Mouse (Mus musculus) monocyte, adult 2 months (primary cell): Measurements from ENCODE around the gene Zer1.

Source experiments
- DNase-seq, 2 experiments: peaks; one replicate each; pipeline ENCODE4 v3.0.0; 2022; ENCODE audit warnings: low spot score in 2 of 2, low read depth in 1 of 2

Gene Zer1

DNA sequence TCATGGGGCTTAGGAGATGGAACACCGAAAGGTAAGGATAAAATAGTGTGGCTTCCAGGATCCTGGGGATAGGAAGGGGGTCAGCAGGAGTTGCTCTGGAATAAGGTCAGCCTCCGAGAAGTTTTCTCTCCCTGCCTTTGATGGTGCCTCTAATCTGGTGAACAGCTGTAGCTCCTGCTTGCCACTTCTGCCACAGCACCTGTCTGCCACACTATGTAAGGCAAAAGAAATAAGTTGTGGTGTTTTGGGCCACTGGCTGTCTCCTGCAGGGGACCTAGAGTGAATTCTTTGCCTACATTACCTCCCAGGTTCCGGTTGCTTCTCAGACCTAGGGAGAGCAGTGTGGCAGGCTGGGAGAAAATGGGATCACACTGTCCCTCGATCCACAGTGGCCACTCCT lies 45.6 kb downstream of the Zer1 start:
- no peak for DNase-seq

DNA sequence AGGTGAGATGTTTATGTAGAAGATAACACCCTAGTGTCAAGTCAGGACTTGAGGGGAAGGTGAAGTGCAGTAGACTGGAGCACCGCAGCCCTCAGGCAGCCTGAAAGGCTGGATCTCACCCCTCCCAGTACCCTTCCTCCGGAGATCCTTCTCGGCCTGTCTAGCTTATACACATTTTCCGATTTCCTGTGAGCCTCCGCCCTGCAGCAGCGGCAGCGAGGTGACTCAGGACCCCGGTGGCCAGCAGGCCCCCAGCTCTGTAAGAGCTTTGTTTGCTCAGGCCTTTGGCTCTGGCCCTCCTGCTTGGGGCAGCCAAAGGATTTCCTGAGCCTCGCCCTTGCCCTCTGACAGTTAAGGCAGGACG lies 46.1 kb downstream of the Zer1 start:
- no peak for DNase-seq

DNA sequence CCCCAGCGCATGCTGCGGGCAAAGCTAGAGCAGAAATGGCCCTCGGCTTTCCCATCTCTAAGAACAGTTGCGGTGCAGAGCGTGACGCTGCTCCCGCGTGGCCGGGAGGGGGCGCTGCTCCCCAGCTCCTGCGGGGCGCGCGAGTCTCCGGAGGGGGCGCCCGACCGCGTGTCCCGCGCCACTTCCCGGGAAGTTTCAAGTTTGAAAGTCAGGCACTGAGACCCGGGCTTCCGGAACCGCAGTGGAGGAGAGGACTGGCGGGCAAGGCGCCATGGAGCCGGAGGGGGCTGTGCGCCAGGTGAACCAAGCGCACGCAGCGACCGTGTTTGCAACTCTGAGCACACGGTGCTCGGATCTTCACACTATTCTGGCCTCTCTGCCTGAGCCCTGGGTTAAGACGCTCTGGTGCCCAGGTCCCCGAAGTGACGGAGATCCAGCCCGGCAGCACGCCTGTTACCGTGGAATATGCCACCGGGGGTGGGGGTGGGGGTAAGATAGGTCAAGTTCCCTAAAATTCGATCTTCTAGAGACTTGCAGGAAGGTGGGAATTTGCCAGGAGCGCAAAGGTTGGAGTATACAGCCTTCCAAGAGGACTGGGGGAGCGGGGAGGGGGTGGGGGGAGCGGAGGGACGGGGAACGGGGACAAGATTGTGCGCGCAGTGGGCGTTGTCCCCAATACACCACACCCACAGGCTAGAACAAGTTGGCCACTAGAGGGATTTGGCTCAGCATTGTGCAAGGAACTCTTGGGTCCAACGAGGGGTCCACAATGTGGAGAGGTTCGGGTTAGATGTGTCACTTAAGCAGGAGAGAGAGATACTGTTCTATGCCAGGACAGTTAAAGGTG lies 46.7 kb downstream of the Zer1 start, which contains the start of gene Pkn3:
Gene Pkn3 (plus strand): TSS at position 183 of the 847 bp plus-strand sequence.
- DNase-seq = peak; percentile 62 to 76

DNA sequence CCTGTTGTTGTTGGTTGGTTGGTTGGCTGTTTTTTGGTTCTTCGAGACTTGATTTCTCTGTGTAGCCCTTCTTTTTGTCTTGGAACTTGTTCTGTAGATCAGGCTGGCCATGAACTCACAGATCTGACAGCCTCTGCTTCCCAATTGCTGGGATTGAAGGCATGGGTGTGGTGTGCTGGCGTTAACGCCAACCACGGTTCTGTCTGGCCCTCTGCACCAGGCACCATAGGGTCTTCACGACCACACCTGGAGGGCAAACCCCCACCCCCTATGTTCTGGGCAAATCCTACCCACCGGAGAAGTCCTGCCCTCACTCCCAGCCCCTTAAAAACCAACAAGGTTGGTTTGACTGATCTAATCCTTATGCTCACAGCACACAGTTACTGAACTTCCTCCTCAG lies 47.4 kb downstream of the Zer1 start:
- DNase-seq = no peak

DNA sequence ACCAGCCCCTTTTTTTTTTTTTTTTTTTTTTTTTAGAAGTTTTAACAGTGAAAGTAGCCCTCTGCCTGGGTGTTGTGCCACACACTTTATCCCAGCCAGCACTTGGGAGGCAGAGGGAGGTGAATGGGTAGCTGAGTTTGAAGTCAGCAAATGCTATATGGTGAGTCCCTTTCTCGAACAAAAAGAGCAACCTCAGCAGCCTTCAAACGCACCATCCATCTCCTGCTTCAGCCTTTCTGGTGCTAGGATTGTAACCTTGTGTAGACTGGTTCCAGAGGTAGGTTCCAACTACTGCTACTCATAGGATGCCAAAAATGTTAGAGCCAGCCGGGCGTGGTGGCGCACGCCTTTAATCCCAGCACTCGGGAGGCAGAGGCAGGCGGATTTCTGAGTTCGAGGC lies 47.9 kb downstream of the Zer1 start:
- DNase-seq = no peak

DNA sequence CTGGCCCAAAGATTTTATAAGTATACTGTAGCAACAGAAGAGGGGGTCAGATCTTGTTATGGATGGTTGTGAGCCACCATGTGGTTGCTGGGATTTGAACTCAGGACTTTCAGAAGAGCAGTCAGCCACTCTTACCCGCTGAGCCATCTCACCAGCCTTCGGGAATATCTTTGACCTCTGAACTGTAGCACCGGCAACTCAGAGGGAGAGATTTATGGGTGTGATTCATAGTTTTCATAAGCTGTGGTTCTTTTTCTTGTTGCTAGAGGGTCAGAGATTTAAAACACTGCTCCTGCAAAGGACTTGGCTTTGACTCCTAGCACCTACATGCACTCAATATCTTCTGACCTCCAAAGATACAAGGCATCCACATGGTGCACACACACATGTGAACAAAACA lies 48.8 kb downstream of the Zer1 start:
- no peak for DNase-seq

DNA sequence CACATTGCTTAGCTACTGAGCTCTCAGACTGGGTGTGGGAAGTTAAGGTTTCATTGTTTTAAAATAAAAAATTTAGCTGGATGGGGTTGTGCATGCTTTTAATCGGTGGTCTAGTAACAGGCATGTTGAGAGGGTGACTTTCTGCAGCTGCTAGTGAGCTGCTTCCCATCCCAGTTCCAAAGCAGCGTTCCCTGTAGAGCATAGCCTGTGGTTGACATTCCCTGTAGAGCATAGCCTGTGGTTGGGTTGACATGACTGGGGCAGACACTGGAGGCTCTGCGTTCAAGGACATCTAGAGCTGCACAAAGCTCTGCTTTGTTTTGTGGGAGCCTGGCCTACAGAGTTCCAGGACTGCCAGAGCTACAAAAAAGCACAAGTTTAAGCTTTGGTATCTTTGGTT lies 51.1 kb downstream of the Zer1 start:
- DNase-seq = no peak

DNA sequence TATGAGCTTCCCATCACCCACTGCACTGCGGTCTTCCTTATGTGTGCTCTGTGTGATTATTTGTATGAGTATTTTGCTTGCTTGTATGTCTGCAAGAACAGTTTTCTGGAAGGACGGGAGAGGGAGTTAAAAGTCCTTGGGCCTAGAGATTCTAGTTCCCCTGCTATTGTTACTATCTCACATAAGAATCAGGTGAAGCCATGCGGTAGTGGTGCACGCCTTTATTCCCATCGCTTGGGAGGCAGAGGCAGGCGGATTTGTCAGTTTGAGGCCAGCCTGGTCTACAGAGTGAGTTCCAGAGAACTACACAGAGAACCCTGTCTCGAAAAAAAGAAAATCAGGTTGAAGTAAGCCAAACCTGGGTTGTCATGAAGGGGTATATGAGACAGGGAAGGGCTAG lies 51.5 kb downstream of the Zer1 start:
- DNase-seq = no peak

DNA sequence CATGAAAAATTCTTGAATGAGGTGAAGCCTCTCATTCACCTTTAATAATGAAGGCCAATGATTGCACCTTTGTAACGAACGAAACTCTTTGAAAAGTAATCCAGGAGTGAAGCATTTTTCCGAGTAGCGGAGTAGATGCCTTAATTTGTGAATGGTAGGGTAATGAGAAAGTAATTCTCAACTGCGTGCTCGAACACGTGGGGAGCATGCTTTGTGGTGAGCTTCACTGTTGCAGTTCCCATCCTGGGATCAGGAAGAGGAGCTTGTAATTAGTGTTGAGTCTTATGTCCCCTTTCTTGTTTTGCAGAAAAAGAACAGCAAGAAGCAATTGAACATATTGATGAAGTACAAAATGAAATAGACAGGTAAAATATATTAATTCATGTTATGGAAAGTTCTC lies 56.4 kb downstream of the Zer1 start:
- DNase-seq = no peak

DNA sequence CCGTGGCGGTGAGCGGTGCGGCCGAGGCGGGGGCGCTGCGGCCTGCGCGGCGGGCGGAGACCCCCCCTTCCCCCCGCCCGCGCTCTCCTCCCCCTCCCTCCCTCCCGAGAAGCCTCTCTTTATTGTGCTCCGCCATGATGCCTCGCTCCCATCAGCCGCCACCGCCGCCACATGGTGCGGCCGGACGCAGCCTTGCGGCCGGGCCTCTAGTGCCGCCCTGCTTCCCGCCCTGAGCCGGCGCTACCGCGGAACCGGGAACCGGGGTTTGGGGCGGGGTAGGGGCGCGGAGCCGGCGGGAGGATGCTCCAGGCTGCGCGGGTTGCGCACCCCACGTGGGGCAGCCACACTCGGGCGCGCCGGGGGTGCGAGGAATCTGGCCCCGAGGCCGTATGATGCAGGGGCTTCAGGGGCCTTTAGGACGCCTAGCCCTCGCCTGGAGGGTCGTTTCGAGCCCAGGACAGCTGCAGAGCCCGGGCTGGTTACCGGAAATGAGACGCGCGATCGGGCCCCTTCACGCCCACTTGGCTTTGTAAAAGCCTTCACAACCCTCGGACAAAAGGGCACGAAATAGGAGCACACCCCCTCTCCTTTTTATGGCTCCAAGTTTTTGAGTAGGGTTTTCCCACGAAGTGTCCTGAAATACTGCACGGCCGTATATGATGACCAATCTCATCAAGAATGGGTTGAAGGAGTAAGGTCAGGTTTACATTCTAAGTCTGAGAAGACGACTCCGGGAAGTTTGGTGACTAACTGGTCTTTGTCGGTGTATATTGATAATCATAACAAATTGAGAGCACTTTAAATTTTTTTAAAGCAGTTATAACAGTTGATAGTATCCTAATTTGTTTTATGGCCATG lies 57.1 kb downstream of the Zer1 start:
- DNase-seq = no peak

DNA sequence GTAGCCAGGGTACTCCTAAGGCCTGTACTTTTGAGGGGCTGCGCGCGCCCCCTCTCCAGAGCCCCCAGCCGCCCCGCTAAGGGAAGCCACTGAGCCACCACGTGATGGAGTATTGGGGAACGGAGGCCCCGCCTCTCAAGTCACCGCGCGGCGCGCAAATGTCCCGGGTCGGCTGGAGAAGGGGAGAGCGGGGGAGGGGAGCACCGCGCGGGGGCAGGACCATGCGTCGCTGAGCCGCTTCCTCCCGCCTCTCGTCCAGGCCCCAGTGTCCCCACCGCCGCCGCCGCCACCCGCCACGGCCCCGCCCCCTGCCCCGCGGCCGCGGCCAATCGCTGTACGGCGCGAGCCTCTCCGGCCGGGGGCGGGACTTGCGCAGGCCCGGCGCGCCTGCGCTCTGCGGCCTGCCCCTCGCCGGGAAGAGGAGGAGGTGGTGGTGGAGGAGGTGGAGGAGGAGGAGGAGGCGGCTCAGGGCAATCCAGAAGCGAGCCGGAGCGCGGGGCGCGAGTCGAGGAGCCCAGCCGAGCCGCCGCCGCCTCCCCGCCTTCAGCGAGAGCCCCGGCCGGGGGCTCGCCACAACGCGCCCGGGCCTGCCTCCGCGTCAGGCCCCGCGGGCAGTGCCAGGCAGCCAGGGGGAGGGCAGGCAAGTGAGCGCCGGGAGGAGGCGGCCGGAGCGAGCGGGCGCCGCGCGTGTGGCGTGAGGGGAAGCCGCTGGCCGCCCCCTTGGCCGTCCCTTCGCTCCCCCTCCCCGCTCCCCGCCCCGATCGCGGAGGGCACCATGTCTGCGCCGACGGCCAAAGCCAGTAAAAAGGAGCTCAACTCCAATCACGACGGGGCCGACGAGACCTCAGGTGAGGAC lies 58.1 kb downstream of the Zer1 start:
- peak; percentile 81 to 86 for DNase-seq

DNA sequence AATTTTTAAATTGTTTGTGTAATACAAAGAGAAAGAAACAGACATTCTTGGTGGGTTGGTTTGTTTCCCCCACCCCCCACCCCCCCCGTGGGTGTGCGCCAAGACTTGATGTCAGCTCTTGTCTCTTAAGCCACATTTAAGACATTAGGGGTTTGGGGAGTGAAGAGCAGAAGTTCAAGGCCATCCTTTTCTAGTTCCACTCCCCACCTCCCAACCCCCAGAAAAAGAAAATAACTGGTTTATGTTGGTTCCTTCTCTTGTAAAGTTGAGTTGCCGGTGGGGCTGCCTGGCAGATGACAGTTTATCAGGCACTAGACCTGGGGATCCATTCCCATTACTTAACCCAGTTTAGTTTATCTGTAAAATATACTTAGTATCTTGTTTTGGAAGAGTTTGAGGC lies 60.1 kb downstream of the Zer1 start:
- no peak for DNase-seq

DNA sequence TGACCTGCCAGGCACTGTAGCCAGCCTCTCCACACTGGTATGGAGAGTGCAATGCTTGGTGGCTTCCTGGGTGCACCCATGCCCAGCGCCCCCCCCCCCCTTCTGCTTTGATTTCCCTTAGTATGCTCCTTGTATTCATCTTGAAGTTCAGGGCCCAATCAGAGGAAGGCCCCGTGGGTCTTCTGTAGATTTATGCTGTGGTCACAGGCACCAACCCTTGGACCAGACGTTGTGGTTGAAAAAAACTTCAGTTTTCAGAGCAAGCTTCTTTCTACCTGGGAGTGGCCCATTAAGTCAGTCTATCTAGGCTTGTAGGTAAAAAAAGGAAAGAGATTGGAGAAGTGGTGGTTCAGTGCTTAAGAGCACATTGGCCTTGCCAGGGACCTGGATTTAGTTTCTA lies 60.6 kb downstream of the Zer1 start:
- no peak for DNase-seq

DNA sequence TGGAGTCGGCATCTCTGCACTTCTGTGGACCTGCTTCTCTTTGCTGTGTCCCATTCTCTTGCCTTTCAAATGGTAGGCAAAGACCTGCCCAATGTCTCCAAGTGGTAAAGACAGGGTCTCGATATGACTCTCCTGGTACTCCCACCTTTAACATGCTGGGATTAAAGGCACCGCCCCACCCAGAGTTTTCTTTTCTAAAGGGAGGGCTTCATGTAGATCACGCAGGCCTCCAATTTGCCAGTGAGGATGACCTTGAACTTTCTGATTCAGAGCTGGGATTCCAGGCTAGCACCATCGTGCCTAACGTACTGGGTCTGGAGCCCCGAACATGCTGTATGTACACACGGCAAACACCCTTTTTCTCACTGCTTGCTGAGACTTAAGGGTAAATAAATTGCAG lies 61.1 kb downstream of the Zer1 start:
- no peak for DNase-seq

DNA sequence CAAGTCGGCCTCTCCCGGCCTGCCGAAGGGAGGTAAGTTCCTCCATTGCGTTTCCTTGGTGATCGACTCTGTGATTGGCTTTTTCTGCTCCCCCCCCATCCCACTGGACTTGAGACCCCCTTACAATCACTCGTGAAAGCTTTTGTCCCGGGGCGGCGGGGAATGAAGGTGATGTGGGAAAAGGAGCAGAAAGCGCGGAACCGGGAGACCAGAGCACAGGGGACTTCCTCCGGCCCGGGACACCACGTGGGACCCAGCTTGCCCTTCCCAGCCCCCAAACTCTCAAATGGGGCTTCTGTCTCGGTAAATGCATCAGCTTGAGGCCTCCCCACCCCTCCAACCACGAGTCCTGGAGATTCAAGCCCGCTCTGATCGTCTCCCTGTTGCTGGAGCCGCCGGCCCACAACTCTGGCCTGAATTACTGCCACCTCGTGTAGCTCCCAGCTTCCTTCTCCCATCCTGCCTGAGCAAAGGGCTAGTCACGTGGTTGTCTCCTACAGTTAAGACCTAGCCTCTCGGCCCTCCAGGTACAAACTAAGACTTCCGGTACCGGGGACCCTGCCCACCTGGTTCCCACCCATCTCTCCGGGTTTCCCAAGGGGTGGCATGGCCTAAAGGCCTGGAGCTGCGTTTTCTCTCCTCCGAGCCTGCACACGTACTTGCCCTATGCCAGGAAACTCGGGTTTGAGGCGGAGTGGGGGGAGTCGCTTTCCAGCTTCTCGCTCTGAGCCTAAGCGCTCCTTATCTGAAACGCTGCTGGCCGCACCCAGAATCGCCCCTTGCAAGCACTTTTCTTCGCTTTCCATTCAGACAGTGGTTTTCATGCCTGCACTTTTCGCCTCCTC lies 61.9 kb downstream of the Zer1 start:
- no peak for DNase-seq

DNA sequence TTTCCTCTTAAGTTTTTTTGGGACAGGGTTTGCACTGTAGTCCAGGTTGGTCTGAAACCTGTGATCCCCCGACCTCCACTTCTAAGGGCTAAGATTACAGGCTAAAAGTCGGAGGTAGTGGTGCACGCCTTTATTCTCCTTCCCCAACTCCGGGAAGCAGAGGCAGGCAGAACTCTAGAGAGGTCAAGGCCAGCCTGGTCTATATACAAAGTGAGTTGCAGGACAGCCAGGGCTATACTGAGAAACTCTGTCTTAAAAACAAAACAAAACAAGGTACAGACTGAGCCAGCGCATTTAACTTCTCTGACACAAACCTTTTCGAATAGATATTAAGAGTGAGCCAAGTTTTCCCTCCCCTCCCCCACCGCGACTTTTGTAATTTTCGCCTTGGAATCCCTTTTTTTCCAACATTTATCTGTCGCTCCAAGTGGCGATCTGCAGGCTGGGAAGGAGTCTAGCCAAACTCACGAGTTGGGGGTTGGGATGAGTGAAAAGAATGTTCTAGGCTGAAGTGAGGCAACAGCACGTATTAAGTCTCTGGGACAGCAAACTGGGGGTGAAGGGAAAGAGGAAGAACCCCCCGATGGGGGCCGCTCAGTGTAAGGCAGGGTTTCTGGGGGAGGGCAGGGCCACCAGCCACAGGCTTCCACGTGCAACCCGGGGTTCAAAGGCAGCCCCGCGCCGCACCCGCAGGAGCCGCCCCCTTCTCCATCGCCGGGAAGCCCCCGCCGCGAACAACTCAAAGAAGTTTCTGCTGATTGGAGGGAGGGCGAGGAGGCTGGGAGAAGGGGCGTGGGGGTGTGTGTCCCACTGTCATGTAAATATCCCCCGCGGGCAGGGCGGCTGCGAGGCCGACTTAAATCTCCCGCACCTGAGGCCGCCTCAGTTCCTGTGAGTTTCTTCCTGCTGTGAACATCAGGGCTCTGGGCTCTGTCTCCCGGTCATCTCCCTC lies 62.9 kb downstream of the Zer1 start:
- no peak for DNase-seq

DNA sequence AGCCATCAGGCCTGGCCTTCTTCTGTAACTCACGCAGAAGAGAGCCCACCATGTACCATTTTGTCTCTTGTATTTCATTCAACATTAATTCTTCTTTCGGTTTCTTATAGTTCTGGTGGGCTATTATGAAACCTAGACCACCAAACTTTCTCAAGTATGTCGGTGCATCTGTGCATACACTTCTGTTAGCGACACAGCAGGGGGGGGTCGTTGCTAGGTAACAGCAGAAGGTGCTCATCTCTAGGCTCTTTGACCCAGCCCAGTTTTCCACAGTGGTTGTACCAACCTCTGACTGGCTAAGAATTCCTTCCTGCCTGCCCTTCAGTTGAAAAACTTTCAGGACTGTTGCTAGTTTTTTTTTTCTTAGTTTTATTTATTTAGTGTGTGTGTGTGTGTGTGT lies 66.0 kb downstream of the Zer1 start:
- DNase-seq = no peak

DNA sequence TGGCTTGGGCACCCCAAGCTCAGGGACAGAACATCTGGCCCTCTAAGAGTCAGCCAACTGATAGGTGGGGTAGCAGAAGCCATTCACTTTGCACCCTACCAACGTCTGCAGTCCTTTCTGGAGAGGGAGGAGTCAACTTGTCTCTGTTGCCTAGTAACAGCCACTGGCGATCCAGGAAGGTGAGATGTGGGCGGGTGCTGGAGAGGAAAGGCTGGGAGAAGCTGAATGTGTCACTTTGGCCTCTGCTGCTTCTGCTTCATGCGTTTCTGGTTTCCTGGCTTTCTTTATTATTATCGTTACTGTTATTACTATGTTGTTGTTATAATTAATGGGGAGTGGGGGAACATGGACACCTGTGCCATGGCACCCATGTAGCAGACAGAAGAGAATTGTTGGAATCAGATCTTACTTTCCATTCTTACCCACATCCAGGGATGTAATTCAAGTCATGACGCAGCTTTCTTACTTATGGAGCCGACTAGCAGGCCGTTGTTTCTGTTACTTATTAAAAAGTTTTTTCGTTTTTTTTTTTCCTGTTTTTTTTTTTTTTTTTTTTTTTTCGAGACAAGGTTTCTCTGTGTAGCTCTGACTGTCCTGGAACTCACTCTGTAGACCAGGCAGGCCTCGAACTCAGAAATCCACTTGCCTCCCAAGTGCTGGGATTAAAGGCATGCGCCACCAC lies 67.0 kb downstream of the Zer1 start, which contains the start of gene Set:
Gene Set (plus strand): TSS at position 156 of the 682 bp plus-strand sequence.
- no peak for DNase-seq

DNA sequence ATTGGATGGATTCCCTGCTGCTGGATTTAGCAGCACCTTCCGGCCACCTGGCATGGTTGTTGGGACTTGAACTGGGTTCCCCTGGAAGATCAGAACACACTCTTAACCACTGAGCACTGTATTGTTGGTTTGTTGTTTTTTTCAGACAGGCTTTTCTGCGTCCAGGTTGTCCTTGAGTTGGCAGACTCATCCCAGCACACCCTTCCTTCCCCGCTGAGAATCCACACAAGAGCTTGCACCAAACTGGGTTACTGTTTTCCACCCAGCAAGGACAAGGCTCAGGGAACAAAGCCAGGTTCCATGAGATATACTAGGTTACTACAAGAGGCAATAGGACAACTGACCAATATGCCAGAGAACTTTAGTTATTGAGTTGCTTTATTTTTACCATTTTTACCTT lies 67.6 kb downstream of the Zer1 start:
- DNase-seq = no peak
